Mouse (Mus musculus): ENCODE results near the gene Dgkq.
A peak's percentile ranks its signal among the peaks of the same experiment; 100 is the strongest.
"Not testable (repeated sequence)": the region's sequence is repeated elsewhere in the genome, so short reads cannot be mapped to it uniquely, and the experiment has no call there.

Dgkq gene

DNA sequence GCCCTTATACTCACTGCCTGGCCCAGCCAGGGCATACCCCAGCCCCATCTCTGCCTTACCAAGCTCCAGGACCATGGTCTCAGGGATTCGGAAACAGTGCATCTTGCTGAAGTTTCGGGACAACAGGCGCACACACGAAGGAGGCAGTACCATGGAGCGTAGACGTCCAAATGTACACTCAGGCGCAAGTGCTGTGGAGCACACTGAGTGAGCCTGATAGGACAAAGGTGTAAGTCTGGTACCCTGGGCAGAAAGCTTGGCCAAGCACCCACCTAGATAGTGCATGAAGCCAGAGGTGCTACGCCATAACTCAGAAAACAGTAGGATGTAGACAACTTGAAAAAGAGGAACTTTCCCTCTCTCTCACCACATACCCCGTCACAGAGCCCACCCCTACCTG is 14.1 kb downstream of the Dgkq start:
- no peak for DNase-seq (ENCODE audit: low read depth)

DNA sequence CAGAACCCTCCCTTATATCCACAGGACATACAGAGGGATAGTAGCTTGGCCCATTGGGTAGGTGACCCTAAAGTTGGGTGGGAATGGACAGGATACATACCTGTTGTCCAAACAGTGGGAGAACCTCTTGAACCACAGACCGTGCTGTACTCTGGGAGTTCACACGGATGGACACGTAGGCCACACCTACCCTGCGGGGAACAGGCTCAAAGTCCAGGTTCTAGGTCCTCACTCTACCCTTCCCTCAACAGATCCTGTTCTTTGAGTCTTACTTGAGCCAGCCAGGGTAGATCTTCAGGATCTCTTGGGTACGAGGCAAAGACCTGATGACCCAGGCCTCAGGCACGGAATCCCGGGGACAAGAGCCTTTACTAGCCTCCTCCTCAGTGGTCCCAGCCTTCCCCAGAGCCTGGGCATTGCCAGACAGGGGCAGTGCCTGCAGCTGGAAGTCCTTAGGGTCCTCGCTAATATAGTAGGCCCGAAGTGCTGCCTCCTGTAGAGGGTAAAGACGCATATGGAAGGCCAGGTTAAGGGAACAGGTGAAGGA is 15.0 kb downstream of the Dgkq start:
- DNase-seq (ENCODE audit: low read depth), result no peak

DNA sequence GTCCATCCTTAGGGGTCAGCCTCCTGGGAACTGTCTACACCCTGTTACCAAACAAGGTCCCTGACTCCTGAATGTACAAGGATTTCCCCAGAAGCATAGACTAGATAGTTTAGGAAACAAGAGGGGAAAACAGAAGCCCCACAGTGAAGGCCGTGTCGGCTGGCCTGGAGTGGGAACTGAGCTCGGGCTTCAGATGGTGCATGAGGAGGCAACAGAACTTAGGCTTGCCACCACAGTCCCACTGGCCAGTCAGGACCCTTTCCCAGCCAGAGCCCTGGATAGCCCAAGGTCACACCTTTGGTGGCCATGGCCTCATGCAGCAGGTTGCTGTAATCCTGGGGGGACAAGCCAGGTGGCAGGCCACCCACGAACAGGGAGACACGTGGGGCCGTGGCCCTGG is 16.1 kb downstream of the Dgkq start:
- no peak for DNase-seq (ENCODE audit: low read depth)

DNA sequence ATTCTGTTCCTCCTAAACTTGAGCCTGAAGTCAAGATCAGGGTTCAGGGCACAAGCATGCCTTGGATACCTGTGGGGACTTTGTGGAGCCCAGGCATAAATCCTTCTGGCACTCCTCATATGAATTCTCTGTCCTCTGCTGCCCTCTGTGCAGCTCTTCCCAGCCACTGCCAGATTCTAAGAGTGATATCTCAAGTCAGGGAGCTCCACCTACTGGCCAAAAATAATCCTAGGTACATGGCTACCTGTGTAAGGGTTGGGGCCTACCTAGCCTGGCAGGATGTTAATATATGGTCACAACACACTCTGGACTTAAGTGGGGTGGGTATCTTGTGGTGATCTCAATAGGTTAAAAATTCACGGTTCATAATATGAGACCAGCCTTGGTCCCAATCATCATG is 17.6 kb downstream of the Dgkq start:
- peak; percentile 84 for DNase-seq (ENCODE audit: low read depth)

DNA sequence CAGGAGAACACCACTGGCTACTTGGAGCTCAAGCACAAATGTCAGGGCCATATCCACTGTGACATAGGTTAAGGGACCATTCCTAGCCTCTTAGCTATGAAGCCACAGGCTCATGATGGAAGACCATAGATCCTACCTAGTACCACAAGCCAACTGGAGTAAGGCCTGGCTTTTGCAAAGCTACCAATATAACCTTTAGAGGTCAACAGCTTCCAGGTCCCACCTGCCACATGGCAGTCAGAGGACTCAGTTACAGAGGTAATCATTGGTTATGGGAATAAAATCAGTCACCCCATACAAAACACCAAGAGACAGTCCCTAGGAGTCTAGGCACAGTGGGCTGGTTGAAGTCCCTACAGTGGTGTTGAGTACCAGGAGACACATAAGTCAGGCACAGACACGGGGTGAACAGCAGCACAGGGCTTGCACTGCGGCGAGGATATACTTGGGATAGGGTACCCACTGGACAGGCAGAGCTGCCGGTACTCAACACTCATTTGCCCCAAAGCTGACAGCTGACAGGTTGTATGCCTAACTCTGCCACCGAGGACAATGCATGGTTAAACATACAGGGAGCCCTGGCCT is 18.2 kb downstream of the Dgkq start:
- no peak for DNase-seq (ENCODE audit: low read depth)

DNA sequence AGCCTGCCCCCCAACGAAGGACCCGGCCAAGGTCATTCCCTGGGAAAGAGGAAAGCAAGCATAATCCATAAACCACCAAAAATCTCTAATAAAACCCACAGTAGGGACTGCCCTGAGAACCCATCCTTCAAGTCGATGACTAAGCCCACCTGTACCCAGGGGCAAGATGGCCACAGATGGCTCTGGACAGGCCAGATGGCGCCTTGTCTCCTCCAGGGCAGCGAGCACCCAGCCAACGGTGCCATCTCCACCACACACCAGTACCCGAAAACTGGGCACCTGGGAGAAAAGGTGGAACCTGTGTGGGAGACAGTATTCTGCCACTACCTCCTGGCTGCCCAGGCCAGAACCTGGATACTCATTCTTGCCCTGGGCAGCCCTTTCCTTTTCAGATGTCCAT is 19.1 kb downstream of the Dgkq start:
- no peak for DNase-seq (ENCODE audit: low read depth)

DNA sequence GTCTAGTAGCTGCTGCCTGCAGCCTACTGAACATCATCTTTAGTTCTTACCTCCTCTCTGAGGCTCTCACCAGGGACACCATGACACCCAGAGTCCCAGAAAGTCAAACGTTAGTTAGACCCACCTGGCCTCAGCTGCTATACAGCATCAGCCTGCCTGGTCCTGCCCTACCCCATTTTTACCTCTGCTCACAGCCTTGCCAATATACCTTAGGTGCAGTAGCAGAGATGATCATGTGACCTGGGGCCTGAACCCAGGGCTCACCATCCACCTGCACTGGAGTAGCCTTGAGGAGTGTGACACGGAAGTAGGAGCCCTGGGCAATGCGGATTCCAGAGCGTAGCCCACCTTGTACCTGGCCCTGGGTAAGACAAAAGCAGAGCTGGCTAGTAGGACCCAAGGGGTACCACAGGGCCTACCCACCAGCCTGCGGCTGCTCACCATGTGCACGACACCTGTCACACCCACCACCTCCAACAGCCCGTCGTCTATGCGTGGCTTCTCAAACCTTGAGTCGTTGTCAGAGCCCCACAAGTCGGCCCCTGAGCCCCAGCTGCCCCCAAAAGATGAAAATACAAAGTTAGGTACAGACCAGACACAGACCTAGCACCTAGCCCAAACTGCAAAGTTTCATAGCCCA is 20.4 kb downstream of the Dgkq start:
- no peak for DNase-seq (ENCODE audit: low read depth)

DNA sequence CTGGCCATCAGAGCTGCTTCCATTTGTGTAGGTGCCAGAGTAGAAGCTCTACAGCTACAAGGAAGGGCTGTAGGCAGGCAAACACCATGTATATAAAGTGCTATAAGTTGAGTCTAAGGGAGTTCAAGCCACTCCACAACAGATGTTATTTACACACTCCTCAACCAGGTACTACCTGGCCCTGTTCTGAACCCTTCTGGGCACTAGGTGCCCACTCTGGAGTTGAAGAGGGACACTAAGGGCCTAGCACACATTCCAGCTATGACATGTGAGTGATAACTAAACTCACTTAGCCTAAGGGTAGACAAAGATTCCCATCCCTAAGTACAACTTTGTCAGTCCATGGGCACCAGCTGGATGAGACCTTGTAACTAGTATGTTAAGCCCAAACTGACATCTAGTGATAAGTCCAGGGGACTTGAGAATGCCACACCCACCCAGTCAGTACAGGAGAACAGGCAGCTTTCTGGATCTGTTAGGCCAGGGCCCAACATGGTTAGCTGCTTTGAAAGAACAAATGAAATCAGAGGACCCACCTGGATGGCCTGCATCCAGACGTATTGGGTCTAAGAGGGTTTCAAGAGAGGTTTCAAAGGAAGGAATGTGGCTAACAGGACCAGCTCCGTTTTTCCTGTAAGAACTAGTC is 21.5 kb downstream of the Dgkq start:
- DNase-seq (ENCODE audit: low read depth), result no peak

DNA sequence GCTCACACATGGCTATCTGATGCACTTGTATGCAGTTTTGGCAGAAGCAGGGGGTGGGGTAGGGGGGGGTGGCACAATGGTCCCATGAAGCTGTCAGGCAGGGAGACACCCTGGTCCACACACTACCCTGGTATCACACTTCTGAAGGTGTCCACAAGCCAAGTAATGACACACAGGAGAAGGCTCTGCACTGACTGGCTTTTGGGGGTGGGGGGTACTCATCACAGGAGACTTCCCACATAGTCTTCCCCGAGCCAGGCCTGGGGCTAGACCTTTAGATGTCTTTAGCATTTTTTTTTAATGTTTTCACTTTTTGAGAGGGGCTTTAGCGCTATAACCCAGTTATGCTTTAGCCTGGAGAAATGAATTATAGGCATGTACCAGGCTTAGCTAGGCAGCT is 22.2 kb downstream of the Dgkq start:
- DNase-seq (ENCODE audit: low read depth), result no peak

DNA sequence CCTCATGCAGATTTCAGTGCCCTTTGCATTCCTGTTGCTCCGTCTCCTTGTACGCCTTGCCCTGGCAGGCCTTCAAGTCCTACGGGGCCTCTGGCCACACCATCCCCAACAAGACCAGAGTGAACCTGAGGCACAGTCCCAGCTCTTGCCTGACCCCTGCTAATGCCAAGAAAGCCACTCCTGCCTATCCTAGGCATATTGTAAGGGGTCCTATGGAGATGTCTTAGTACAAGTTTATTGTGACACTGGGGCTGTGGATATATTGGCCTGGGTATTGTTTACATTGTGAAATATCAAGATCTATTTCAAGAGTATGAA is 23.2 kb downstream of the Dgkq start:
- no peak for DNase-seq (ENCODE audit: low read depth)

DNA sequence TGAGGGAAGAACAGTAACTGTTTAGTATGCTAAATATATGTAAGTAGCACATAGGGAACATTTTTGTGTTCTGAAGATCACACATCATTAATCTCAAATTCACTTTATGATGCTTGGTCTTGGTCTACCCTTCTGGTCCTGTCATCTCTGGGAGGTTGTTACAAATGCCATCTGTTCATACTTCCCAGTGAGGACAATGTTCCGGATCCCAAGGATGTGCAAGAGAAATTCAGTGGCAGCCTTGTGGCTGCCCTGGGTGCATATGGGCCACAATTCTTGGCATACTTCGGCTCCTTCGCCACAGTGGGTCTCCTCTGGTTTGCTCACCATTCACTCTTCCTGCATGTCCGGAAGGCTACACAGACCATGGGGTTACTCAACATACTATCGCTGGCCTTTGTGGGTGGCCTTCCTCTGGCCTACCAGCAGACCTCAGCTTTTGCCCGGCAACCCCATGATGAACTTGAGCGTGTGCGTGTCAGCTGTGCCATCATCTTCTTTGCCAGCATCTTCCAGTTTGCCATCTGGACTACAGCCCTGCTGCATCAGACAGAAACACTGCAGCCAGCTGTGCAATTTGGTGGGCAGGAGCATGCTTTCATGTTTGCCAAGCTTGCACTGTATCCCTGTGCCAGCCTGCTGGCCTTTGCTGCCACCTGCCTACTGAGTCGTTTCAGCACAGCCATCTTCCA is 23.7 kb downstream of the Dgkq start:
- no peak for DNase-seq (ENCODE audit: low read depth)

DNA sequence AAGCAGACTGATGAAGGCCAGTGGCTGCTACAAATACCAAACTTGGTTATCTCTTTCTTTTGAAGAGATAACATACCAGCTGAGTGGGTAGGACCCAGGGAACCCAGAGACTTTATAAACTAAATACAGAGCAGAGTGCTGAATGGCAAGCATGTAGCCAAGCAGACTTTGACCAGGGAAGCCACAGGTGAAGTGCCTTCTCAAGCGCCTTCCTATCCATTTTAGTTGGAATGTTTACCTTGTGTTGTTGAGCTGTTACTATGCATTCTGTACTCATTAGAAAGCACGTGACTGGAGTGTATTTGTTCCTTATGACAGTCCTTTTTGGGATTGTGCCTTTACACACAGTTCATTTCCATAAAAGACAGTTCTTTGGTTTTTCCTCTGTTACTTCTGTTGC is 25.8 kb downstream of the Dgkq start:
- DNase-seq (ENCODE audit: low read depth), result no peak

DNA sequence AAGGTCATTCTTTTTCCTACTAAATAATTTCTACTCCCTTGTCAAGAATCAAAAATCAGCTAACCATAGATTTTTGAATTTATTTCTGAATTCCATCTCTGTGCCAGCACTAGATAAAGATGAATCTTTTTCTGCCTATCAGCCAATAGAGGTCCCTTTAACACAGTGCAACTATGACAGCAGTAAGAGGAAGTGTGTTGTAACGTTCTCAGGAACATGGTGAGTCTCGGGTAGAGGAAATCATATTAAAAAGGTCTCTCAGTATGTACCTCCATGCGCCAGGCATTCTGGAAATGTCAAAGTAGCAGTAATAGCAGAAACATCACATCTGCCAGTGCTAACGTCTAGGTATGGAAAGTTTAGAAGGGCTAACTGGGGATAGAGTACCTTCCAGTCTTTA is 33.3 kb downstream of the Dgkq start:
- no peak for DNase-seq (ENCODE audit: low read depth)

DNA sequence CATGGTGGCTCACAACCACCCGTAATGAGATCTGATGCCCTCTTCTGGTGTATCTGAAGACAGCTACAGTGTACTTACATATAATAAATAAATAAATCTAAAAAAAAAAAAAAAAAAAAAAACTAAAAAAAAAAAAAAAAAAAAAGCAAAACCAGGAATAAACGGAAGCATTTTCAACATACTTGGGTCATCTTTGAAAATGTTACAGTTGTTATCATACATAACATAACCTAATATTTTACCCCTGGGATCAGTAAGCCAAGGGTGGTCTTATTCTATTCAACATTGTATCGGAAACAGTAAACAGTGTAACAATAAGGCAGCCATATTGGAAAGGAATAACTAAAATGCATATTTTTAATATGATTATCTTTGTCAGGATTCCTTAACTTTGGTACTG is 35.4 kb downstream of the Dgkq start:
- not testable (repeated sequence) for DNase-seq (ENCODE audit: low read depth)

DNA sequence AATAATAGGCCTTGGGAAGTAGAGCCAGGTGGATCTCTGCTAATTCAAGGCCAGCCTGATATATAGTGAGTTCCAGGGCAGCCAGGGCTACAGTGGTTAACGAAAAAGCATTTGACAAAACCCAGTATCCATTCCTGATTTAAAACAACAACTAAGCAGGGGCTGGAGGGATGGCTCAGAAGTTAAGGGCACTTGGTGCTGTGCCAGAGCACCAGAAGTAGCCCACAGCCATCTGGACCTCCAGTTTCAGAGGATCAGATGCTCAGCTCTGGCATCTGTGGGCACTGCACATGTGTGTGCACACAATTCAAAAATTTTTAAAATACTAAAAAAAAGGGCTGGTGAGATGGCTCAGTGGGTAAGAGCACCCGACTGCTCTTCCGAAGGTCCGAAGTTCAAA is 35.8 kb downstream of the Dgkq start:
- no peak for DNase-seq (ENCODE audit: low read depth)

DNA sequence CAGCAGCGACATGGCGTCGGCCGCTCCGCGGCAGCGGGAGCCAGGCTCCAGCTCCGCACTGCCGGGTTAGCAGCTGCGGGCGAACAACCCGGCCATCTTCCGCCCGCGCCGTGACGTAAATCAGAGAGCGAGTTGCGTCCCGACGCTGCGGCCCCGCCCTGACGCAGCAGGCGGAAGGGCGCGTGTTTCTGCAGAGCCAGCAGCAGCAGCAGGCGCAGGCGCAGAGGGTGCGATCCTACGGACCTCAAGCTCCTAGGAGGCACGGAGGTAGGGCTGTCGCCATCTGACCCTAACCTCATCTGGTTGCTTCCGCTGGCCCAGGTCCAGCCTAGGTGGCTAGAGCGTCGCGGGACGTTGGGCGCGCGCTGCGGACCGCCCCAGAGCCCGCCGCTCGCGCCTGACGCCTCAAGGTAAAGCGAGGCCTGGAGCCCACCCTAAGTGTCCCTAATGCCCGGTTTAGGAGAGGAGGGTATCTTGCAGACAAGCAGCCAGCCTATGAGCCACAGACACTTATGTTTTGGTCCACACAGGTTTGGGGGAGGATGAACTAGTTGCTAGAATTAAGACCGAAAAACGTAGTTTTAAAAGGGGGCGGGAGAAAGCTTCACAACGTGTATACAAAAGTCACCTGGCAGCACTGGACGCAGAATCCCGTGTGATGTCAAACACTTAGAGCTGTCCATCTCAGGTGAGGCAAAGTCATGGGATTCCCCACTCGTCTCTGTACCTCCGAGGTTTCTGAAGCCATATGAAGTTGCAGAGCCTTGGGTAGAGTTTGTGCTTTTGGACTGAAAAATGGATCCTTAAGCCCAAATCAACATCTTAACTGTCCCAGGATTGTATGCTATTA is 39.6 kb downstream of the Dgkq start, which contains the start of the genes Gak and Tmem175:
Gak (minus strand) TSS at position 122 of the 850 bp plus-strand sequence.
Tmem175 (plus strand) TSS at position 137 of the 850 bp plus-strand sequence.
- peak; percentile 97 for DNase-seq (ENCODE audit: low read depth)

DNA sequence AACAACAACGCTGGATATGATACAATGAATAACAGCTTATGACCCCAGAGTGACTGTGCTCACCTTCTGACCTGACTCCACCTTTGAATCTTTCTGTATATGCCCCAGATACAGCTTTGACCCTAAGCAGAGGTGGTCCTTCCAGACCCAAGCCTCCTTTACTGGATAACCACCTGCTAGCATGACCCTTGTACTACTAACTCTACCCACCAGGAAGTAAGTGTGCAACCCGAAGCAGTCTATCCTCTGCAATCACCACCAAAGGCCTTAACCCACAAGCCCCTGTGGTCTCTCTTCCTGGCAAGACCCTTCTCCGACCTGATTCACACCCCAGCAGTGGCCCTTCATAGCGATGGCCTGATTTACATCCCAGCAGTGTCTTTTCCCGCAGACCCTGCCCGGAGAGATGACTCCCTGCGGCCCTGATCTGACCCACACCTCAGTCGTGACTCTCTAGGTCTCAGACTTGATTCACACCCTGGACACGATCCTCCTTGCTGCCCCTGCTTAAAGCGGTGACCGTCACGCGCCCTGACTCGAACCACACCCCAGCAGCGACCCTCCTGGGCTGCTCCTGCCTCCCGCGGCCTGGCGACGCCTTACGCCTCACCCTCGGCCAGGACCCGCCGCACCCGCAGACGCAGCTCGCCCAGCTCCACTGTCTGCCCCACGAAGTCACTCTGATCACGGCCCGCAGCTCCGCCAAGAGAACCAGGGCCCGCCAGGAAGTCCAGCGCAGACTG is 40.4 kb downstream of the Dgkq start:
- peak; percentile 68 for DNase-seq (ENCODE audit: low read depth)

DNA sequence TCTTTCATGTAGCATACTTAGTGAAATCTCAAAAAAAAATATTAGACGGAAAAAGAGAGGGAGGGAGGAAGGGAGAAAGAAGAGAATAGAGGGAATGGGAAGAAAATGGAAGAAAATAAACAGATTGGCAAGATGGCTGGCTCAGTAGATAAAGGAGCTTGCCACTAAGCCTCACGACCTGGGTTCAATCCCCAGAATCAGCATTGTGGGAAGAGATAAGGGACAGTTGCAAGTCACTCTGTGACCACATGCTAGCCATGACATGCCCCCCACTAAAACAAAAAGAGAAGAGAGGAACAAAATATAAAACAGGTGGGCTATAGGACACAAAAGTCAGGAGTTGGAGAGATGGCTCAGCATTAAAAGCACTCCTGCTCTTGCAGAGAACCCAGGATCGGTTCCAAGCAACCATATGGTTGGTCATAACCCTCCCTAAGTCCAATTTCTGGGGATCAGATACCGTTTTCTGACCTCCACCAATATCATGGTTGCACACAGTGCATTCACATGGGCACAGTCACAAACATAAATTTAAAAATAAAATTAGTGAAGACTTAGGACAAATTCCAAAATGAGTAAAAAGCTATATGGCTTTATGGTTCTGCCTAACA is 43.3 kb downstream of the Dgkq start:
- no peak for DNase-seq (ENCODE audit: low read depth)

DNA sequence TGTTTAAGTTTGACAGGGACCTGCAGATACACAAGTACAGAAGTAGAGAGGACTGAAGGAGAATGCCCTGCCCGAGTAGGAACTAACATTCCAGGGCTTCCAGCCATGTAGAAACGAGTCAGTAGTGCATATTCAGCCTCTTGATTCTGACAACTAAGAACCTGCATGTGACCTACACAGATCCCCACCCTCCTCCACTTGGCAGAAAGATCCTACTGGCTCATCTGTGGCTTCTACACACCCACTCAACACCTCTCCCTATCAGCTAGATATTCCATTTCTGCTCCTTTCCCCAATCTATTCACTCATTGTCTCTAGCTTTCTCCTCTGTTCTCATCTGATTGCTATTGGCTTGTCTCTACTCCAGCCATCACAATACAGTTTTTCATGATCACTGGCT is 47.6 kb downstream of the Dgkq start:
- no peak for DNase-seq (ENCODE audit: low read depth)

DNA sequence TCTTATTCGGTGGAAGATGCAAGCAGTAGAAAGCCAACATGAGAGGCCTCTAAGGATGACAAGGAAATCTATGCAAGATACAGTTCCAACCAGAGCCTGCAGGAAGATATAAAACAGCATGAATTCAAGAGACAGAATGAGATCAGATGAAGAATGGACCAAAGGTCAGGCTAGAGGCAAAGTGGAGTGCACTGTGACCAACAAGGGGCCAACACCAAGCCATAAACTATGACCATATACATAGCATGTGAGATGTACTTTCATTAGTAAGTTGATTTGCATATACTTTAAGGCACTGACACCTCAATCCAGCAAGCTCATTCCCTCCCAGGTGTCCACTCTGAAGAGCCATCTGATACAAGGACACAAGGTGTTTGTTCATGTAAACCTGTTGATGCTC is 59.0 kb downstream of the Dgkq start:
- no peak for DNase-seq (ENCODE audit: low read depth)

DNA sequence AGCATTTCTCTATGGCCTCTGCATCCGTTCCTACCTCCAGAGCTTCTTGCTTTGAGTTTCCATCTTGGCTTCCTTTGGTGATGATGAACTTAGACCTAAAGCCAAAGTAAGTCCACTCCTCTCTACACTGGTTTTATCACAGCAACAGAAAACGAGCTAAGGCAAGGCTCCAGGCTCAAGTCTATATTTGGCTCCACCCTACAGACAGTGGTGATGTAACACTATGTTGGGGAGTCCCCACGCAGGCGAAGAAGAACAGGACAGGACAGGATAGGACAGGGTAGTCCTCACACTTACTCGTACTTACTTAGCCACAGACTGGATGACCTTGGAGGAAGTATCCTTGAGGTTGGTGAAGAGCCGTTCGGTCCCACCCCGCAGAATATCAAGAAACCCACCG is 66.9 kb downstream of the Dgkq start:
- DNase-seq (ENCODE audit: low read depth), result no peak
